Mouse (Mus musculus) CH12.LX (cell line): ENCODE measurements around the gene Nek6.

Source experiments
- CTCF ChIP-seq, 2 experiments: IDR thresholded peaks in 1 of 2; conservative IDR thresholded peaks in 1 of 2; 2 replicates each; pipeline ENCODE4 v1.5.1; 2011 to 2012; ENCODE audit warnings: low read depth in 2 of 2, low read length in 2 of 2, improper control_type of control experiment in 1 of 2, inconsistent platforms in 1 of 2, mild to moderate bottlenecking in 1 of 2, moderate library complexity in 1 of 2
- EP300 ChIP-seq: IDR thresholded peaks from 2 replicates; pipeline ENCODE4 v1.6.1; 2011; ENCODE audit warnings: low read length, improper control_type of control experiment
- MAX ChIP-seq: IDR thresholded peaks from 2 replicates; pipeline ENCODE4 v1.6.1; 2011; ENCODE audit warnings: low read length, improper control_type of control experiment
- POLR2AphosphoS2 ChIP-seq: IDR thresholded peaks from 2 replicates; pipeline ENCODE4 v1.6.1; 2011; ENCODE audit warnings: low read depth, low read length, improper control_type of control experiment
- USF2 ChIP-seq: conservative IDR thresholded peaks from 2 replicates; pipeline ENCODE4 v1.6.1; 2011; ENCODE audit warnings: low read depth, low read length, improper control_type of control experiment

DNA sequence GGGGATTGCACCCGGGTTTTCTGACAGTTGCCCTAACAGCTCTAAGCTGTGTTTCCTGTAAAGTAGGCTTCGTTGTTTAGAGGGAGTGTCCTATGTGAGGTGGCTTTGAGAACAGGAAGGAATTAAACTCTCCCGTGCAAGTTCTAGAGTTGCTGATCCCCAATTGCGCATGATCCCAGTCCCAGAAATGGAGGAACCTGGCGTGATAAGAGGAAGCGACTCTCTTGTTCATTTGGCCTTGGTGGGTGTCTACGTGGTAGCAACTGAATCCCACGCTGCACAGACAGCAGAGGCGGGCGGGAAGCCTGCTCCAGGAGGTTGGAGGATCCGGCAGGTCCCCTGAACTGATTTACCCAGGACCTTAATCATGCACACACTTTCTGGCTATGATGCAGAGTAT is 8.5 kb downstream of the Nek6 start:
- no peak for TF ChIP-seq CTCF (conservative IDR thresholded peaks at IDR 0.05 in 1 of 2, IDR thresholded peaks at IDR 0.05 in 1 of 2; ENCODE audit: low read depth in 2 of 2, low read length in 2 of 2)
- TF ChIP-seq EP300, result no peak
- TF ChIP-seq USF2, result no peak
- TF ChIP-seq MAX, result no peak
- TF ChIP-seq POLR2AphosphoS2, result no peak
